Mouse (Mus musculus) hindbrain, embryonic 11.5 days (tissue): ENCODE measurements at regions not wholly inside any gene's neighbourhood (a gene's known extent, or its start where the extent isn't known, plus 50 kb on each side); places are given as distances from the start of the nearest gene placed in this dataset.

Source experiments
- ATAC-seq: fragments of 200-750 bp; cut with Nextera tagmentation; 2 replicates; pipeline ENCODE4 v1.8.0; 2017; ENCODE audit warnings: mild to moderate bottlenecking, moderate TSS enrichment, moderate library complexity; ENCODE audit not compliant: low FRiP score
- DNase-seq: peaks from one replicate; pipeline ENCODE4 v3.0.0-alpha.2; 2015; ENCODE audit warnings: low spot score
- H3K27ac ChIP-seq: fragments of 300-500 bp; sonication (generic); 2 replicates; pipeline ENCODE4 v1.5.1; 2014; ENCODE audit warnings: mild to moderate bottlenecking, low read depth, low read length
- H3K27me3 ChIP-seq: fragments of 300-500 bp; sonication (generic); 2 replicates; pipeline ENCODE4 v1.6.1; 2014; ENCODE audit warnings: mild to moderate bottlenecking, low read length, moderate library complexity, mixed read lengths; ENCODE audit not compliant: control insufficient read depth, insufficient read depth
- H3K36me3 ChIP-seq: fragments of 300-500 bp; sonication (generic); 2 replicates; pipeline ENCODE4 v1.6.1; 2014; ENCODE audit warnings: mild to moderate bottlenecking, low read length, moderate library complexity, mixed read lengths; ENCODE audit not compliant: control insufficient read depth, insufficient read depth
- H3K4me1 ChIP-seq: fragments of 300-500 bp; sonication (generic); replicated peaks from 2 replicates; pipeline ENCODE4 v1.6.1; 2014; ENCODE audit warnings: low read length, mixed read lengths; ENCODE audit not compliant: control insufficient read depth, insufficient read depth
- H3K4me2 ChIP-seq: fragments of 300-500 bp; sonication (generic); replicated peaks from 2 replicates; pipeline ENCODE4 v1.6.1; 2014; ENCODE audit warnings: mild to moderate bottlenecking, low read depth, low read length
- H3K4me3 ChIP-seq: fragments of 300-500 bp; sonication (generic); 2 replicates; pipeline ENCODE4 v1.5.1; 2014; ENCODE audit warnings: low read depth, low read length
- H3K9ac ChIP-seq: fragments of 300-500 bp; sonication (generic); 2 replicates; pipeline ENCODE4 v1.6.1; 2014; ENCODE audit warnings: low read depth, low read length
- H3K9me3 ChIP-seq: fragments of 300-500 bp; sonication (generic); 2 replicates; pipeline ENCODE4 v1.6.1; 2016; ENCODE audit warnings: low read length; ENCODE audit not compliant: control insufficient read depth
- WGBS: fragments of 180-500 bp; shearing (Covaris S2); extraction: QIAGEN DNeasy Blood & Tissue Kit; methylation state at CpG from one replicate; pipeline ENCODE4 v1.1.7; 2014; 5-methylcytosine and 5-hydroxymethylcytosine counted together

DNA sequence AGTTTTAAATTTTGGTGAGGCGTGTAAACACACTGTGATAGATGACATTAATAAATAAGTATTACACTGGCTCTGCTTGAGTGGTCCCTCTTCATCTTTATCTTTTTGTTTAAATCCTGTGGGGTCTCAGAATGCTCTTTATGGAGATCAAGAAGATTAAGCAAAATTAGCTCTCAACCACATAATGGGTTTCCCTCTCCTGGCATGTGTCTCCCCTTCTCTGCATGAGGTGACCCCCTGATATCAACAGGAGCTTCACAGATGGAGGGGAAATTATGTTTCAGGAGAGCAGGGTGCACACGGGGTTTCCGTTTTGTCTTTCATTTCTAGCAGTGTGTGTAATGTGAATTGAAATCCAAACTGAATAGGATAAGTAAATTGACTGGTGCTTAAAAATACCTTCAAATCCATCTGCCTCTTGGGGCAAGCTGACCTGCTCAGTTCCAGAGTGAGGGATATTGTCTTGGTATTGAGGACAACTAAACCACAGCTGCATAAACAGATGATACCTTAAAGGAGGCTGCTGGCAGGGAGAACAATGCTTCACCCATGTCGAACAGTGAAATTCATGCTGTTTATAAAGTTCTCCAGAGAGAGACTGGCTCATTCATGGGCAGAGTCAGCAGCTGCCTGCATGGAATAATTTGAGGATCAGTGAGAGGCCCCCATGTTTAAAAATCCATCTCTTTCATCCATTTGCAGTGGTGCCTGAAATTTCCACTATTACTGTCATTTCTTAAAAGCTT, 518.3 kb upstream of the Nr2f1 start:
- Histone ChIP-seq H3K27ac (no peak overlapping the region), H3K4me3 (no peak overlapping the region), H3K27me3 (no peaks in the 10 kb centered on the region), H3K36me3 (no peaks in the 10 kb centered on the region), H3K9ac (no peak overlapping the region), H3K4me2 (no peak overlapping the region), H3K4me1 (no peaks in the 10 kb centered on the region), H3K9me3 (no peaks in the 10 kb centered on the region)
- DNase-seq (no peak), ATAC-seq (no peak)
- 58% methylated on average over 4 of the region's 4 CpGs for WGBS

DNA sequence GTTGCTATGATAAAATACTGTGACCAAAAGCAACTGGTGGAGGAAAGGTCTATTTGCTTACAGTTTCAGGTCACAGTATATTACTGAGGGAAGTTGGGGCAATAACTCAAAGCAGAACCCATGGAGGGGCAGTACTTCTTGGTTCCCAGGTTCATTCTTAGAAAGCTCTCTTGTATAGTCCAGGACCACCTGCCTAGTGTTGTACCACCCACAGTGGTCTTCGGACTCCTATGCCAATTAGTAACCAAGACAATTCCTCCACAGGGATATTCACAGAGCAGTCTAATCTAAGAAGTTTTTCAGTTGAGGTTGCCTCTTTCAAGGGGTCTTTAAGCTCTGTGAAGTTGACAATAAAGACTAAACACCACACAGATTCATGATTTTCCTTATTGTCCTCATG, 517.6 kb upstream of the Nr2f1 start:
- DNase-seq = no peak
- no peak overlapping the region for H3K27ac ChIP-seq
- no peaks in the 10 kb centered on the region for H3K36me3 ChIP-seq
- no peak for ATAC-seq
- WGBS = 84% methylated on average over 1 of the region's 1 CpGs
- H3K4me1 ChIP-seq = no peaks in the 10 kb centered on the region
- H3K27me3 ChIP-seq = no peaks in the 10 kb centered on the region
- H3K9ac ChIP-seq = no peak overlapping the region
- no peak overlapping the region for H3K4me2 ChIP-seq
- no peaks in the 10 kb centered on the region for H3K9me3 ChIP-seq
- no peak overlapping the region for H3K4me3 ChIP-seq

DNA sequence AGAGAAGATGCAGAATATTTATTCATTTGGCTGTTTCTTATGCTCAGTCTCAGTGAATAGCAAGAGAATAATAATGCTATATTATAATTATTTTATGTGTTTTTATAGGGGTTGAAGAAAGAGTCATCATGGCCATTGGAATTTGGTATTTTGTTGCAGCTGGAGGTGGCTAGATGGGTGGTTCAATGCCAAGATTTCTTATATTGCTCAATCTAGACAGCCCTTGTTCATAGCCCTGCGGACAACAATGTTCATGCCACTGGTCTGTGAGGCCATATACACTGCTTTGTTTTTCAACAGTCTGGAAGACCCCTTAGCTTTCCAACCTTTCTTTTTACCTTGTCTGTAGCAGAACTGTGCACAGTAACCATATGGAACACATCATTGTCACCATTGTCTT, 505.1 kb upstream of the Nr2f1 start:
- no peaks in the 10 kb centered on the region for H3K27me3 ChIP-seq
- ATAC-seq (no peak), DNase-seq (no peak)
- no peak overlapping the region for H3K9ac ChIP-seq
- no peak overlapping the region for H3K27ac ChIP-seq
- WGBS = 91% methylated on average over 1 of the region's 1 CpGs
- no peak overlapping the region for H3K4me3 ChIP-seq
- no peak overlapping the region for H3K4me2 ChIP-seq
- H3K36me3 ChIP-seq = no peaks in the 10 kb centered on the region
- H3K9me3 ChIP-seq = no peaks in the 10 kb centered on the region
- no peaks in the 10 kb centered on the region for H3K4me1 ChIP-seq

DNA sequence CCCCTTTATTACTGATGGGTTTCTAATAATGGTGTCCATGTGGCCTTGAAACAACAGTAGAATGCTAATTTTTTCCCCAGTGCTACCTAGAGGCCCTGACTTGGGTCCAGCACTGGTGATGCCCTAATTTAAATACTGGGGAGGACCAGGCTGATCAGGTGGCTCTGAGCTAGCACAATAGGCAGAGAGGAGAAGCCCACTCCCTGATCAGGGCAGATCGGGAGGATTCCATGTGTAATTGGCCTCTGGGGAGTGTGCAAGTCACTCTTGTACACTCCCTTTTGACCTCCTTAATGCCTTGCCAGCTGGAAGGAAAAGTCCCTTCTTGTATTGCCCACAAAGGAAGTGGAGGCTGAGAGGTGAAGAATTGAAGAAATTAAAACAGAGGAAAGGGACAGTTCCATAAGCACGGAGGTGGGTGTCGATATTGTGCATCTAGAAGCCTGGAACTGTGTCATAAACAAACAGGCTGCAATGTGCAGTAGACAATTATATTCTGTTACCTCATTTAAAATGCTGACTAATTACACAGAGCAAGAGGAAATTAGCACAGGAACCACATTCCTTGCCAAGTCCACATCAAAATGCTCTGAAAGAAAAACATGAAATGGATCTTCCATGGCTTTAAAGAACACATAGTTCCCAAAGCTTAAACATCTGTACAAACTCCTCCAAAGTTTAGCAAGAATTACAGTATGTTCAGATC, 498.4 kb upstream of the Nr2f1 start:
- Histone ChIP-seq H3K36me3 (no peaks in the 10 kb centered on the region), H3K27ac (no peak overlapping the region), H3K9me3 (no peaks in the 10 kb centered on the region), H3K4me1 (no peaks in the 10 kb centered on the region), H3K4me2 (no peak overlapping the region), H3K4me3 (no peak overlapping the region), H3K9ac (no peak overlapping the region), H3K27me3 (no peaks in the 10 kb centered on the region)
- ATAC-seq (peak; percentile 86), DNase-seq (peak; percentile 27)
- 51% methylated on average over 3 of the region's 3 CpGs for WGBS

DNA sequence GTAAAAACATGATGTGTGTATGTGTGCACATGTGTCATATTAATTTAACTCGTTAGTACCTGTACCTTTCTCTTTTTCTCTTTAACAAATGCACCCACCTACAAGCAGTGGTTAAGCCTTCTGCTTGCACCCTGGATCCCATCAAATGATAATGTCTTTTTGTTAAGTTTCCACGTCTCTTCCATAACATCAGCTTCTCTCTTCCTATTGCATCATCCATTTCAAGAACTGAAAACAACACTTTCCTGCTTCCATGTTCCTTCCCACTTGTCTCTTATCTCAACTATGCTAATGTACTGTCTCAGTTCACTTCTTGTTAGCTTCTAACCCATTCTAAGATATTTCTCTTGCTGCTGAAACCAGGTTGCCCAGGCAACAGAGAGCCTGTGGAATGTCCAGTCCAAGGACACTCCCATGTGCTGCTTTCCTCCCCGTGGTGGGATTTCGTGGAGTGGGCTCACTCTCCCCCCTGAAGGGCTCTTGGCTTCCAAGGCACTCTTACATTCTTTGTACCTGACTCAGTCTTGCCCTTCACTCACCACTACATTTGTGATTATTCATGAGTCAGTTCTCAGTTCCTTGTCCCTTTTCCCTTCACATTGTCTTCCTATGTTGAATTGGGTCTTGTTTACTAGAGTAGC, 479.8 kb upstream of the Nr2f1 start:
- Histone ChIP-seq H3K27me3 (no peaks in the 10 kb centered on the region), H3K9me3 (no peaks in the 10 kb centered on the region), H3K4me2 (no peak overlapping the region), H3K4me1 (no peaks in the 10 kb centered on the region), H3K4me3 (no peak overlapping the region), H3K36me3 (no peaks in the 10 kb centered on the region), H3K9ac (no peak overlapping the region), H3K27ac (peak overlapping the region; percentile 33; the same call in 1 of the 2 replicates)
- 35% methylated on average over 4 of the region's 4 CpGs for WGBS
- peak; percentile 48 for DNase-seq
- ATAC-seq = peak; percentile 56; the same call in 1 of the 2 replicates

DNA sequence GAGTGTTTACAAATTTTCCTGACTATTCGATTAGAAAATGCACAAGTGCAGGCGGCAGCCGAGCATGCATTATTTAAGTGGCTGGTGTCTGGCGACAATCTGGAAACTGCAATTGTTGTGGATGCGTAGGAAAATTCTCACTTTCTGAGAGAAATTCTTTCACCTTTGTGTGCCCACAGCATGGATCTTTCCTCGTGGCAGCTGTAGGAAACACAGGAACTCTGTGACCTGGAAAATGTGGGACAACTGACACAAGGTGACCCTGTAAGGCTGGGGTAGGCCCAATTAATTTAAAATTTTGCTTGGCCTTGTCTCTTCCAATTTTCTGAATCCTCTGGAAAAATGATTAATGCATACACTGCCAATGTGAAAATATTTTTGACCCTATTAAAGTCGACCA, 478.7 kb upstream of the Nr2f1 start:
- no peaks in the 10 kb centered on the region for H3K27me3 ChIP-seq
- no peak overlapping the region for H3K4me3 ChIP-seq
- no peaks in the 10 kb centered on the region for H3K4me1 ChIP-seq
- H3K27ac ChIP-seq = no peak overlapping the region
- WGBS = 38% methylated on average over 7 of the region's 7 CpGs
- no peak overlapping the region for H3K4me2 ChIP-seq
- no peaks in the 10 kb centered on the region for H3K9me3 ChIP-seq
- H3K9ac ChIP-seq = no peak overlapping the region
- DNase-seq (peak; percentile 9), ATAC-seq (0 out of 2 replicates have a peak, but pooled peaks have one; percentile 45)
- no peaks in the 10 kb centered on the region for H3K36me3 ChIP-seq

DNA sequence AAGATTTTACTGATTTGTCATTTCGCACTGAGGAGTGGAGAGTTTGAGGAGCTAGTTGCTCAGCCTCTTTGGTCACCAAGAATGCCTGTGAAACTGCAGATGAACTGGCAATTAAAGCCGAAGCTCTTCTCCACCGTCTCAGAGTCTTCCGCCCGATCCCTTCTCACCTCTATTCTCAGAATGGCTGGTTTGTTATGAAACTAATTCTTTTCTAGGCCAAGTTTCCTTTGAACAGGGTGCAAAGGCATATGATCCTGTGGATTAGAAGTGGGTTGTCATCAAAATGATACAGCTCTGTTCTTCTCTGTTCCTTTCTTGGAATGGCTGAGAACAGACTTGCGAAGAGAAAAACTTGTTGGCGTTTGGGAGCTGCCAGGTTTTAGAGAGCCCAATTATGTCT, 458.7 kb upstream of the Nr2f1 start:
- no peak overlapping the region for H3K27ac ChIP-seq
- no peaks in the 10 kb centered on the region for H3K9me3 ChIP-seq
- H3K4me3 ChIP-seq = no peak overlapping the region
- H3K4me2 ChIP-seq = no peak overlapping the region
- no peaks in the 10 kb centered on the region for H3K4me1 ChIP-seq
- H3K27me3 ChIP-seq = no peaks in the 10 kb centered on the region
- no peaks in the 10 kb centered on the region for H3K36me3 ChIP-seq
- DNase-seq (no peak), ATAC-seq (no peak)
- H3K9ac ChIP-seq = no peak overlapping the region
- WGBS = 91% methylated on average over 7 of the region's 7 CpGs

DNA sequence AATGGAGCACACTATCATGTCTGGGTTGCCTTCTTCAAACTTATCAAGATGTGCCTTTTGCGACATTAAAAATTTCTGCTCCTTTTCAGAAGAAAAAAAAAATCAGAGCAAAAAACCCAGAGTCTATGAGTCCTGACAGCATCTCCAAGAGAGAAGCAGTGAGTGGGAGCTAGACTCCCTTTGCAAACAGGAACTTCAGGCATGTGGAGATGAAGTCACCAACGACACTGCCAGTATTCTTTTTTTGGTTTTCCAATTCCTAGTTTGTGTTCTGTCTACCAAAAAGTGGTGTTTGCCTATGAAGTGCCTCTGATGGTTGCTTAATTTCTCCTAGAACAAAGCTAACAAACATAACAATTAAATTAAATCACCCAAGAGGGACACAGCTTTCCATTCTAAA, 457.2 kb upstream of the Nr2f1 start:
- Histone ChIP-seq H3K4me3 (no peak overlapping the region), H3K9me3 (no peaks in the 10 kb centered on the region), H3K9ac (no peak overlapping the region), H3K27ac (no peak overlapping the region), H3K4me1 (no peaks in the 10 kb centered on the region), H3K27me3 (no peaks in the 10 kb centered on the region), H3K4me2 (no peak overlapping the region), H3K36me3 (no peaks in the 10 kb centered on the region)
- 88% methylated on average over 2 of the region's 2 CpGs for WGBS
- DNase-seq (no peak), ATAC-seq (no peak)
